Mouse (Mus musculus) urinary bladder, adult 2 months (tissue): ENCODE results near the gene Scrn3. TPM values are rescaled to one million over a fixed set of nuclear protein-coding genes. Genes with fewer than 3 reads are reported as not detected.

Experiments
- DNase-seq: peaks from one replicate; pipeline ENCODE4 v3.0.0; 2022; ENCODE audit warnings: low spot score
- polyA plus RNA-seq: library from polyadenylated mRNA; depleted of rRNA; stranded (reverse); fragments of >200 nt; gene quantifications from 2 replicates; pipeline ENCODE4 v1.2.3, GENCODE M21; 2012

The Scrn3 gene
- polyA plus RNA-seq, 1 experiment, result 26.2 TPM

GRCm38 (mm10) chr2:73275261-73276040 lies 37.0 kb upstream of the Scrn3 start:
- DNase-seq, result no peak

DNA sequence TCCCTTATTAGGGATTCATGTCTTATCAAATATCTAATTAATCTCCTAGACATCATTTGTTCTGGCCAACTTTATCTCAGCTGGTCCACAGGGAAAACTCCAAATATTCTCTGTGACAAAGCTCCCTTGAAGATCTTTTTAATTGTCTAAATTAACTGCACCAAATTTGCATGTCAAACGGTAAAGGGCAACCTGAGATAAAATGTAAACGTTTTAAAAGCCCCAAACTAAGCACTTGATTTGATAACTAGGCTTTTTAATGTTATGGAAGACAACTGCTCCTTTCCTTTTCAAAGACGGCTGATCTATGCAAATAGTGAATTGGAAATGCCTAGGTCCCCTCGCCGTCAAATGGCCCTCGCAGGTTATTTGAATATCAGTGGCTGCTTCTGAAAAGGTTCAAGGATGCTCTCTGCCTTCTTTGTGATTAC lies 36.2 kb upstream of the Scrn3 start:
- DNase-seq, result no peak

DNA sequence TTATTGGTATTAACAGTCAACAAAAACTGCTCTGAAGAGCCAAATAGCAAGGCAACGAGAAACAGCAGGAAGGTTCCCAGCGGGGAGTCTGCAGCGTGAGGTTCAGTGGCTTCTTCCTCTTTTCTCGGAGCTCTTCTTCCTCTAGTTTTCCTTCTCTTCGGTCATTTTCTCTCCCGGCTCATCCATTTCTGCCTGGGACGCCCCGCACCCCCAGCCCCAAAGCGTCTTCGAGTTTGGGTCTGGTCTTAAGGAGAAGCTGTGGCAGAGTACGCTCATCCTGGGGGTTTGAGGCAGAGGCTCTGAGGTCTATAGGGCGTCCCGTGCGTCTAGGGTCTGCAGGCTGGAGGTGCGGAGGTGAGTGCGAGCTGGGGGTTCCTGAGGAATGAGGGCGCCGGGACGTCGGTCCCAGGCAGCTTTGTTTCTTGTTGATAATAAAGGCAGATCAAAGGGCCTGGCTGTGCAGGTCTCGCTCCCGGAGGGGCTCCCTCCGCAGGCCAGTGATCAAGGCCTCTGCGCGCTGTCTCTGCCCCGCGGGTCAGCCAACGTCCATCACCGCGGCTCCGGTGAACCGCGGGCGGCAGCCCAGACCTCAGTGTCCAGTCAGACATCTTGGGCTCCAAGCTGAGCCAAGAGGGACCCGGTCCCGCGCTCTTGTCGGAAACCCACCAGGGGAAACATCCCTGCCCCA lies 35.2 kb upstream of the Scrn3 start:
- no peak for DNase-seq

DNA sequence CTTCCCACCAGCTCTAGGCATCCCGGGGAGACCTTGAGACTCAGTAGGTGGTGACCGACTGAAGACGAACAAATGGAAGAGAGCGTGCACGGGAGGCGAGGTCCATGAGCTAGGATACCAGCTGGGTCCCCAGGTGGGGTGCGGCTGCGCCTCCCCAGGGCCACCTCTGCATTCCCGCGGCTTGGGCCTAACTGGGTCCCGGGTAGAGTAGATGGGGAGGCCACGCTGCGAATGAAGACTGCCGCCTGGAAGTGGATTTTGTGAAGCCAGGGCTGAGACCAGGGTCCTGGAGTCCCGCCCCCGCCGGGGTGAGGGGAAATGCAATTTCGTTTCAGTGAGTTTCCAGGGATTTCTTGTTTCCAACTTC lies 34.7 kb upstream of the Scrn3 start:
- no peak for DNase-seq

- DNase-seq, result peak; percentile 66
Measured at GRCm38 (mm10) chr2:73278131-73278854, 34.1 kb upstream of the Scrn3 start.

GRCm38 (mm10) chr2:73278869-73279268 lies 33.5 kb upstream of the Scrn3 start:
- DNase-seq, result no peak

- DNase-seq, result no peak
Measured at GRCm38 (mm10) chr2:73279271-73280038, 32.9 kb upstream of the Scrn3 start.

- DNase-seq, result no peak
Measured at GRCm38 (mm10) chr2:73280356-73281047, 31.9 kb upstream of the Scrn3 start.

GRCm38 (mm10) chr2:73281048-73281661 lies 31.2 kb upstream of the Scrn3 start:
- no peak for DNase-seq

DNA sequence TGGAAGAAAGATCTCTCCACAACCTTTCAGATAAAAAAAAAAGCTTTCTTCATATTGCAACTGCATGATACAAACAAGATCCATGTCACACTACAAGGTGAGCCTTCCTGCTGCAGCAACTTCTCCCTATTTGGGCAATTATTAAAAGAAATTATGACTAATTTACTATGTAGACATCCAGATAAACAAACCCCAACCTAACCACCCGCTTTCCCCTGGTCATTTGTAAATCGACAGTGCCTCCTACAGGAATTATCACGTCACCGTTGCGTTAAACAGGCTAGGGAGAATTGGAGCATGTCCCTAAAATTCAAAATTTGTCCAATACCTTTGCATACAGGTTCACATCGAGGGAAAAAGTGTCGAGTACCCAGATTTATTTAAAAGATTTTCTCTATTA lies 30.7 kb upstream of the Scrn3 start:
- no peak for DNase-seq

DNA sequence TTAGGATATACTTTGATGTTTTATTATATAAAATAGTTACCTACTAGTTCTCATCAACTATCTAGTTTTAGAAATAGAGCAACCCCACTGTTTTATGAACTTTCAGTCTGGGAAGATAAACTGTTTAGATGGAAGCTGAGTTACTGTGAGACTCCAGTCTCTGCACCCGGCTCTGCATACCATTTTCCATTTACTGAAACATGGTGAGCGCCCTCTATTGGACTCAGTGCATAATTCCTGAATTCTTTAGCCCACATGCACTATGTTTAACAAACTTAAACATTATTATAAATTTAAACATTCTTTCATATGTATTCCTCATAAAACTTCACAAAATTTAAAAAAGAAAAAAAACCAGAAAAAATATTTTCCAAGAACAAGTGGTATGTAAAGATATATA lies 26.8 kb upstream of the Scrn3 start:
- DNase-seq, result no peak

- no peak for DNase-seq
Measured at GRCm38 (mm10) chr2:73291130-73291529, 21.3 kb upstream of the Scrn3 start.

- no peak for DNase-seq
Measured at GRCm38 (mm10) chr2:73295023-73295422, 17.4 kb upstream of the Scrn3 start.

- DNase-seq, result no peak
Measured at GRCm38 (mm10) chr2:73298154-73298553, 14.2 kb upstream of the Scrn3 start.

DNA sequence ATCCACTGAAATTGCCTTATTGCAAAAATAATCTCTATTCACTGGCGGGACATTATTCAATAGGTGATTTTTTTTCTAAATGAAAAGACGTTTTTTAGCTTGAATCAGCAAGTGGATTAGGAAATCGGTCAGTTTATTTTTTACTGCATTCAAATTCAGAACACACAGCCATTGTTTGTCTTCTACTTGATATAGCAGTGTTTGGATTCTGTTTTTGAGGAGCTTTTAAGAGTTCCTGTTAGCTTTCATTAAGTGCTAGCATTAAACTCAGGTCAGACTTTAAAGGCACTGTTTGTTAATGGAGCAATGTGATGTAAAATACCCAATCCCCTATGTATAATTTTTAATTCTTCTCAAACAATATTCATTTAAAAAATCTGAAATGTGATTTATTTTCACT lies 13.6 kb upstream of the Scrn3 start:
- no peak for DNase-seq

GRCm38 (mm10) chr2:73301979-73302378 lies 10.4 kb upstream of the Scrn3 start:
- no peak for DNase-seq

GRCm38 (mm10) chr2:73302722-73303121 lies 9.7 kb upstream of the Scrn3 start:
- DNase-seq, result no peak

DNA sequence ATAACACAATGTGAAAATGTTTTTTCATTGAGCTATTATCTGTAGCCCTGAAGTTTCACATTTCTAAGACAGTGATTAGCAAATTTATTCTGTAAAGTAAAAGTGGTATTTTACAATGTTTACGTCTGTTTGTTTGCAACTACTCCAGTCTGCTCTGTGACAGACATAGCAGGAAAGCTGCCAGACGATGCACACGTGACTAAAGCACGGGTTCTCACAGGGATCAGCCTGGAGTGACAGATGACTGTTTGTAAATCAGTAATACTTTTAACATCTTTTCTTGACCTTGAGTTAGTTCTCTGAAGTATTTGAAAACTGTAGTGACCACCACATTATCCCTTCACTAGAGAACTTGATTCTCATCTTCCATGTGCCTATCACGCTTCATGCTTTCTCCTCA lies 7.9 kb upstream of the Scrn3 start:
- DNase-seq, result no peak

DNA sequence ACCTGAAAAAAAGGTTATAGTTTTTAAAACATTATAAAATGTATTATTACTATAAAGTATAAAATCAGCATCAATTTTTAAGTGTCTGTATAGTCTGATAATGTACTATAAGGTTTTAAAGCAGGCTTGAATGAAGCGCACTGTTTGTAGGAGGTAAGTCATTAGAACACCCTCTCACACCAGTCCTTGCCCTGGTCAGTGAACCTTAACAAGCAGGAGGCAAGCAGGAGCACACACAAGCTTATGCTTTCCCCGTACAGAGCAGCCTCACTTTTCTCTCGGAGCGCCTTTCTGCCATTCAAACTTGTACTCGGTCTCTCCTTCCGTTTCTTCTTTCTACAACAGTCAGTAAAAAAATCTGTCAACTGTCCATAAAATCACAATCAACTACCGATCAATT lies 6.4 kb upstream of the Scrn3 start:
- no peak for DNase-seq

DNA sequence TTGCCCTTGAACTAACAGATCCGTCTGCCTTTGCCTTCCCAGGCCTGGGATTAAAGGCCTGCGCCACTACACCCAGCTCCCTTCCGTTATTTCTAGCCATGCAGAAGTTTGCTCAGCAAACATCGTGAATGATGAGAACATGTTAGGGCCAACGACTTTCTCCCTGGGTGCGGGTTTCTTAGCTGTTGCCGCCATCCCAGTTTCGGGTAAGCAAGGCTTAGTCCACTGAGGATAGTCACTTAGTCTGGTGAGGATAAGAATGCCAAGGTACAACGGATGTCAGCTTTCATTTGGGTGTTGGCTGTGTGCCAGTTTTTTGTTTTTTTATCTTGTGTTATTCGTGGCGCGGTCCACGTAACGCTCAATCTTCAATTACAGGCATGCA lies 708 bp downstream of the Scrn3 start:
- DNase-seq, result peak; percentile 31

DNA sequence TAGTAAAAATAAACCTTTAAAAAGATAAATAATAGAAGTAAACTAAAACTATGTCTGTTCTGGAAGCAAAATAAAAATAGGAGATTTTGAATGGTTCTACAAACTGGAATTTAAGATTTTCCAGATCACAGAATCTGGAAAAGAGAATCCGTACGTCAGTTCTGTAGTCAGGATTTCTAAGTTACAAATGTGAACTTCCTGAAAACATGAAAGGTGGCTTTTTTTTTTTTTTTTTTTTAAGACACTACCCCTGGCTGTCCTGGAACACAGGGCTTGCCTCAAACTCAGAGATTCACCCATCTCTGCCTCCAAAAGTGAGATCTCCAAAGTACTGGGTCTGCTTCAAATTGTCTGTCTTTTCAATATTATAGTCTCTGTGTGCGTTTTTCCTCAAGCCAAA lies 1.9 kb downstream of the Scrn3 start:
- no peak for DNase-seq
